ENCODE assay signal across 27 mouse cellular contexts in genomic region chr2:59383852-59384776, GRCm38 (mm10).
A peak's percentile ranks its signal among the peaks of the same experiment; 100 is the strongest.
DNase-seq lines count a peak whose midpoint lies in the region; ATAC-seq and TF ChIP-seq lines count a peak whose summit lies in the region.
"Had no signal": no experiment of that assay in that cellular context is flagged by ENCODE, and none has a peak within 500 bp of the region (broad histone marks: within the 10 kb centered on the region; RNA-seq: fewer than 3 reads in every experiment).

No protein-coding gene starts in this region.

- DNase-seq in heart, embryonic 10.5 days (ENCODE audit: low spot score) = peak; percentile 58
- DNase-seq in heart, postnatal 25 days (ENCODE audit: low spot score) = no peak
- DNase-seq in midbrain, postnatal 0 days (ENCODE audit: low spot score) = no peak
- no peak for DNase-seq in liver, embryonic 11.5 days (ENCODE audit: low spot score)
- DNase-seq in lung, adult 18-20 months = no peak
- DNase-seq in B cell, adult 2 months = no peak
- DNase-seq: adrenal gland, adult 2 months; cerebellum, adult 11-12 months; cerebellum, postnatal 10 days; gastrocnemius, postnatal 10 days; heart, postnatal 14 days; kidney, adult 18-20 months; lung, adult 2 months; right cerebral cortex, adult 18-20 months; thymus, postnatal 25 days had no signal

- WGBS in heart, embryonic 10.5 days = 73% methylated on average over 10 of the region's 10 CpGs
- 77% methylated on average over 10 of the region's 10 CpGs for WGBS in midbrain, embryonic 15.5 days
- WGBS in midbrain, postnatal 0 days = 77% methylated on average over 10 of the region's 10 CpGs
- WGBS in embryonic facial prominence, embryonic 12.5 days = 85% methylated on average over 10 of the region's 10 CpGs
- 82% methylated on average over 10 of the region's 10 CpGs for WGBS in liver, embryonic 11.5 days

- no peaks in the 10 kb centered on the region for H3K27me3 ChIP-seq in heart, embryonic 10.5 days (ENCODE audit: insufficient read depth, poor library complexity, severe bottlenecking)
- H3K27me3 ChIP-seq in midbrain, embryonic 15.5 days (replicated peaks) = no peaks in the 10 kb centered on the region
- no peaks in the 10 kb centered on the region for H3K27me3 ChIP-seq in midbrain, postnatal 0 days (ENCODE audit: insufficient read depth, low read length)
- no peaks in the 10 kb centered on the region for H3K27me3 ChIP-seq in embryonic facial prominence, embryonic 12.5 days
- no peaks in the 10 kb centered on the region for H3K27me3 ChIP-seq in liver, embryonic 11.5 days (replicated peaks; ENCODE audit: control insufficient read depth, insufficient read depth, low read length)
- H3K27me3 ChIP-seq: embryonic facial prominence, embryonic 15.5 days; limb, embryonic 12.5 days; liver, embryonic 12.5 days; megakaryocyte, embryonic 14.5 days; stomach, embryonic 15.5 days had no signal

- H3K27ac ChIP-seq in heart, embryonic 10.5 days = no peak overlapping the region
- H3K27ac ChIP-seq in midbrain, embryonic 15.5 days = no peak overlapping the region
- no peak overlapping the region for H3K27ac ChIP-seq in midbrain, postnatal 0 days (ENCODE audit: low read depth, low read length)
- H3K27ac ChIP-seq in embryonic facial prominence, embryonic 12.5 days = no peak overlapping the region
- no peak overlapping the region for H3K27ac ChIP-seq in liver, embryonic 11.5 days (ENCODE audit: low read depth, low read length)
- H3K27ac ChIP-seq: embryonic facial prominence, embryonic 15.5 days; limb, embryonic 12.5 days; liver, embryonic 12.5 days; stomach, embryonic 15.5 days had no signal

- no peak overlapping the region for H3K9ac ChIP-seq in midbrain, embryonic 15.5 days
- no peak overlapping the region for H3K9ac ChIP-seq in midbrain, postnatal 0 days (replicated peaks; ENCODE audit: low read length, poor library complexity, severe bottlenecking)
- H3K9ac ChIP-seq in embryonic facial prominence, embryonic 12.5 days = no peak overlapping the region
- H3K9ac ChIP-seq in liver, embryonic 11.5 days (ENCODE audit: low read depth, low read length) = no peak overlapping the region
- H3K9ac ChIP-seq: embryonic facial prominence, embryonic 15.5 days; limb, embryonic 12.5 days; liver, embryonic 12.5 days; stomach, embryonic 15.5 days had no signal

- intact Hi-C loops in heart, postnatal 25 days (cut with DNase I) = no loop called here

- peaks cover 5% of the 10 kb centered on the region; the same call in 1 of the 2 replicates for H3K4me1 ChIP-seq in heart, embryonic 10.5 days
- no peaks in the 10 kb centered on the region for H3K4me1 ChIP-seq in midbrain, embryonic 15.5 days
- peaks cover 2% of the 10 kb centered on the region; the same call in 1 of the 2 replicates for H3K4me1 ChIP-seq in midbrain, postnatal 0 days (ENCODE audit: insufficient read depth, low read length)
- no peaks in the 10 kb centered on the region; the same call in 1 of the 2 replicates for H3K4me1 ChIP-seq in embryonic facial prominence, embryonic 12.5 days
- H3K4me1 ChIP-seq in liver, embryonic 11.5 days (replicated peaks; ENCODE audit: control insufficient read depth, insufficient read depth, low read length) = no peaks in the 10 kb centered on the region
- H3K4me1 ChIP-seq: liver, embryonic 12.5 days; megakaryocyte, embryonic 14.5 days; stomach, embryonic 15.5 days had no signal

- no peak for TF ChIP-seq CTCF in midbrain, postnatal 0 days (IDR thresholded peaks at IDR 0.05)

- no peaks in the 10 kb centered on the region for H3K9me3 ChIP-seq in heart, embryonic 10.5 days
- no peaks in the 10 kb centered on the region for H3K9me3 ChIP-seq in midbrain, embryonic 15.5 days
- no peaks in the 10 kb centered on the region for H3K9me3 ChIP-seq in midbrain, postnatal 0 days (ENCODE audit: low read length)
- H3K9me3 ChIP-seq in embryonic facial prominence, embryonic 12.5 days = no peaks in the 10 kb centered on the region
- no peaks in the 10 kb centered on the region for H3K9me3 ChIP-seq in liver, embryonic 11.5 days (ENCODE audit: control insufficient read depth, low read length)
- H3K9me3 ChIP-seq: embryonic facial prominence, embryonic 15.5 days; limb, embryonic 12.5 days; liver, embryonic 12.5 days; stomach, embryonic 15.5 days had no signal

- H3K36me3 ChIP-seq in heart, embryonic 10.5 days = no peaks in the 10 kb centered on the region
- no peaks in the 10 kb centered on the region for H3K36me3 ChIP-seq in midbrain, embryonic 15.5 days (replicated peaks)
- H3K36me3 ChIP-seq in midbrain, postnatal 0 days (ENCODE audit: insufficient read depth, low read length) = no peaks in the 10 kb centered on the region
- no peaks in the 10 kb centered on the region for H3K36me3 ChIP-seq in embryonic facial prominence, embryonic 12.5 days
- H3K36me3 ChIP-seq in liver, embryonic 11.5 days (ENCODE audit: control insufficient read depth, insufficient read depth, low read length) = no peaks in the 10 kb centered on the region
- H3K36me3 ChIP-seq: embryonic facial prominence, embryonic 15.5 days; limb, embryonic 12.5 days; liver, embryonic 12.5 days; stomach, embryonic 15.5 days had no signal

- no peak overlapping the region for H3K4me2 ChIP-seq in midbrain, embryonic 15.5 days
- H3K4me2 ChIP-seq in midbrain, postnatal 0 days (ENCODE audit: low read depth, low read length, poor library complexity, severe bottlenecking) = no peak overlapping the region
- H3K4me2 ChIP-seq in embryonic facial prominence, embryonic 12.5 days (replicated peaks) = no peak overlapping the region
- H3K4me2 ChIP-seq in liver, embryonic 11.5 days = no peak overlapping the region
- H3K4me2 ChIP-seq: embryonic facial prominence, embryonic 15.5 days; heart, embryonic 11.5 days; limb, embryonic 12.5 days; liver, embryonic 12.5 days; stomach, embryonic 15.5 days had no signal

- no peak overlapping the region for H3K4me3 ChIP-seq in heart, embryonic 10.5 days
- H3K4me3 ChIP-seq in midbrain, embryonic 15.5 days = no peak overlapping the region
- H3K4me3 ChIP-seq in midbrain, postnatal 0 days (ENCODE audit: low read depth, low read length) = no peak overlapping the region
- no peak overlapping the region for H3K4me3 ChIP-seq in embryonic facial prominence, embryonic 12.5 days
- no peak overlapping the region for H3K4me3 ChIP-seq in liver, embryonic 11.5 days (ENCODE audit: low read depth, low read length)
- H3K4me3 ChIP-seq: embryonic facial prominence, embryonic 15.5 days; limb, embryonic 12.5 days; liver, embryonic 12.5 days; megakaryocyte, embryonic 14.5 days; stomach, embryonic 15.5 days had no signal

- ATAC-seq in midbrain, embryonic 15.5 days (replicated peaks) = peak; percentile 35; the same call in 1 of the 2 replicates
- no peak for ATAC-seq in midbrain, postnatal 0 days (ENCODE audit: low FRiP score)
- peak; percentile 41; the same call in 1 of the 2 replicates for ATAC-seq in embryonic facial prominence, embryonic 12.5 days (ENCODE audit: insufficient number of reproducible peaks, insufficient read depth, low FRiP score, low TSS enrichment)
- no peak for ATAC-seq in liver, embryonic 11.5 days (replicated peaks; ENCODE audit: low FRiP score)
- ATAC-seq: CD4-positive, CD25-positive, alpha-beta regulatory T cell, adult 4 months; forebrain, embryonic 14.5 days; inflammation-experienced regulatory T-cells, adult 6 months; liver, embryonic 12.5 days; midbrain, embryonic 16.5 days had no signal

Comparison
In these comparisons a context has a peak if more than half of its experiments do, and no peak if none do; other contexts are left out.
1. ATAC-seq: peak in midbrain, embryonic 15.5 days (single experiment) and embryonic facial prominence, embryonic 12.5 days (single experiment); none in midbrain, postnatal 0 days (single experiment) and liver, embryonic 11.5 days (single experiment).